Mouse (Mus musculus): ENCODE results near the gene Wdr59. TPM values are rescaled to one million over a fixed set of nuclear protein-coding genes. Genes with fewer than 3 reads are reported as not detected.
"Not testable (repeated sequence)": the region's sequence is repeated elsewhere in the genome, so short reads cannot be mapped to it uniquely, and the experiment has no call there.

The Wdr59 gene
- polyA plus RNA-seq, 1 experiment from 2014 or later = 3.4 TPM

- no peak for ATAC-seq (ENCODE audit: insufficient number of reproducible peaks, insufficient read depth, low FRiP score, low read depth)
- Histone ChIP-seq H3K9me3 (ENCODE audit: control insufficient read depth, low read length) (no peaks in the 10 kb centered on the region), H3K9ac (ENCODE audit: low read length) (no peak overlapping the region), H3K36me3 (ENCODE audit: control insufficient read depth, insufficient read depth, low read length) (no peaks in the 10 kb centered on the region), H3K4me1 (ENCODE audit: control insufficient read depth in 2 of 2, insufficient read depth in 2 of 2, low read length in 2 of 2) (peaks cover 23 to 33% of the 10 kb centered on the region in 2 experiments), H3K27ac (replicated peaks in 1 of 2; ENCODE audit: control insufficient read depth in 1 of 2, insufficient read depth in 1 of 2, low read depth in 2 of 2, low read length in 2 of 2) (no peak overlapping the region), H3K27me3 (ENCODE audit: control insufficient read depth, insufficient read depth, low read length) (no peaks in the 10 kb centered on the region), H3K4me3 (ENCODE audit: control insufficient read depth in 1 of 2, insufficient read depth in 1 of 2, low read depth in 1 of 2, low read length in 2 of 2) (no peak overlapping the region), H3K4me2 (ENCODE audit: low read length) (no peak overlapping the region)
- 59% methylated on average over 7 of the region's 7 CpGs for WGBS
These were observed 9.0 kb downstream of the Wdr59 start for GRCm38 (mm10) chr8:111512941-111513340.

GRCm38 (mm10) chr8:111510401-111510800, 11.5 kb downstream of the Wdr59 start:
- Histone ChIP-seq H3K36me3 (ENCODE audit: control insufficient read depth, insufficient read depth, low read length) (no peaks in the 10 kb centered on the region), H3K27me3 (ENCODE audit: control insufficient read depth, insufficient read depth, low read length) (no peaks in the 10 kb centered on the region), H3K4me3 (ENCODE audit: control insufficient read depth in 1 of 2, insufficient read depth in 1 of 2, low read depth in 1 of 2, low read length in 2 of 2) (no peak overlapping the region), H3K9me3 (ENCODE audit: control insufficient read depth, low read length) (no peaks in the 10 kb centered on the region), H3K9ac (ENCODE audit: low read length) (0 out of 2 replicates have a peak overlapping the region, but pooled peaks have one; percentile 13), H3K27ac (replicated peaks in 1 of 2; ENCODE audit: control insufficient read depth in 1 of 2, insufficient read depth in 1 of 2, low read depth in 2 of 2, low read length in 2 of 2) (peak overlapping the region; percentile 59 to 68), H3K4me1 (ENCODE audit: control insufficient read depth in 2 of 2, insufficient read depth in 2 of 2, low read length in 2 of 2) (peaks cover 23 to 30% of the 10 kb centered on the region in 2 experiments), H3K4me2 (ENCODE audit: low read length) (peak overlapping the region; percentile 26; the same call in 1 of the 2 replicates)
- ATAC-seq (ENCODE audit: insufficient number of reproducible peaks, insufficient read depth, low FRiP score, low read depth) = peak; percentile 81
- WGBS = 7% methylated on average over 4 of the region's 4 CpGs

GRCm38 (mm10) chr8:111509278-111509677, 12.6 kb downstream of the Wdr59 start:
- WGBS = 40% methylated on average over 11 of the region's 11 CpGs
- peak overlapping the region; percentile 9 to 59; a peak in 3 of 4 replicates for H3K27ac ChIP-seq (replicated peaks in 1 of 2; ENCODE audit: control insufficient read depth in 1 of 2, insufficient read depth in 1 of 2, low read depth in 2 of 2, low read length in 2 of 2)

GRCm38 (mm10) chr8:111508566-111508965, 13.3 kb downstream of the Wdr59 start:
- Histone ChIP-seq H3K4me1 (ENCODE audit: control insufficient read depth in 2 of 2, insufficient read depth in 2 of 2, low read length in 2 of 2) (peaks cover 23 to 30% of the 10 kb centered on the region in 2 experiments), H3K27me3 (ENCODE audit: control insufficient read depth, insufficient read depth, low read length) (no peaks in the 10 kb centered on the region), H3K9me3 (ENCODE audit: control insufficient read depth, low read length) (no peaks in the 10 kb centered on the region), H3K4me2 (ENCODE audit: low read length) (peak overlapping the region; percentile 26; the same call in 1 of the 2 replicates), H3K4me3 (ENCODE audit: control insufficient read depth in 1 of 2, insufficient read depth in 1 of 2, low read depth in 1 of 2, low read length in 2 of 2) (no peak overlapping the region), H3K36me3 (ENCODE audit: control insufficient read depth, insufficient read depth, low read length) (no peaks in the 10 kb centered on the region; the same call in 1 of the 2 replicates), H3K27ac (replicated peaks in 1 of 2; ENCODE audit: control insufficient read depth in 1 of 2, insufficient read depth in 1 of 2, low read depth in 2 of 2, low read length in 2 of 2) (peak overlapping the region; percentile 59 to 68; a peak in 3 of 4 replicates), H3K9ac (ENCODE audit: low read length) (no peak overlapping the region)
- peak; percentile 20; the same call in 1 of the 2 replicates for ATAC-seq (ENCODE audit: insufficient number of reproducible peaks, insufficient read depth, low FRiP score, low read depth)
- 5% methylated on average over 2 of the region's 2 CpGs for WGBS

More at GRCm38 (mm10) chr8:111509278-111509677, 12.6 kb downstream of the Wdr59 start:
- Histone ChIP-seq H3K4me2 (ENCODE audit: low read length) (no peak overlapping the region), H3K9ac (ENCODE audit: low read length) (no peak overlapping the region), H3K9me3 (ENCODE audit: control insufficient read depth, low read length) (no peaks in the 10 kb centered on the region), H3K27me3 (ENCODE audit: control insufficient read depth, insufficient read depth, low read length) (no peaks in the 10 kb centered on the region), H3K36me3 (ENCODE audit: control insufficient read depth, insufficient read depth, low read length) (no peaks in the 10 kb centered on the region), H3K4me3 (ENCODE audit: control insufficient read depth in 1 of 2, insufficient read depth in 1 of 2, low read depth in 1 of 2, low read length in 2 of 2) (no peak overlapping the region), H3K4me1 (ENCODE audit: control insufficient read depth in 2 of 2, insufficient read depth in 2 of 2, low read length in 2 of 2) (peaks cover 23 to 30% of the 10 kb centered on the region in 2 experiments)
- no peak for ATAC-seq (ENCODE audit: insufficient number of reproducible peaks, insufficient read depth, low FRiP score, low read depth)

- 16% methylated on average over 11 of the region's 11 CpGs for WGBS
- Histone ChIP-seq H3K4me2 (ENCODE audit: low read length) (peak overlapping the region; percentile 33), H3K27ac (replicated peaks in 1 of 2; ENCODE audit: control insufficient read depth in 1 of 2, insufficient read depth in 1 of 2, low read depth in 2 of 2, low read length in 2 of 2) (peak overlapping the region in 1 of 2 experiments; percentile 49; a peak in 1 of 4 replicates), H3K4me3 (ENCODE audit: control insufficient read depth in 1 of 2, insufficient read depth in 1 of 2, low read depth in 1 of 2, low read length in 2 of 2) (no peak overlapping the region), H3K9ac (ENCODE audit: low read length) (peak overlapping the region; percentile 19; the same call in 1 of the 2 replicates), H3K9me3 (ENCODE audit: control insufficient read depth, low read length) (no peaks in the 10 kb centered on the region), H3K36me3 (ENCODE audit: control insufficient read depth, insufficient read depth, low read length) (peaks cover 25% of the 10 kb centered on the region), H3K27me3 (ENCODE audit: control insufficient read depth, insufficient read depth, low read length) (no peaks in the 10 kb centered on the region), H3K4me1 (ENCODE audit: control insufficient read depth in 2 of 2, insufficient read depth in 2 of 2, low read length in 2 of 2) (peaks cover 9 to 15% of the 10 kb centered on the region in 2 experiments)
- ATAC-seq (ENCODE audit: insufficient number of reproducible peaks, insufficient read depth, low FRiP score, low read depth) = no peak; the same call in 1 of the 2 replicates
These were observed 20.0 kb downstream of the Wdr59 start for GRCm38 (mm10) chr8:111501724-111502464.

GRCm38 (mm10) chr8:111498249-111498648, 23.6 kb downstream of the Wdr59 start:
- WGBS = 68% methylated on average over 4 of the region's 6 CpGs
- not testable (repeated sequence) for H3K4me3 ChIP-seq (ENCODE audit: control insufficient read depth in 1 of 2, insufficient read depth in 1 of 2, low read depth in 1 of 2, low read length in 2 of 2)

GRCm38 (mm10) chr8:111496326-111496725, 25.6 kb downstream of the Wdr59 start:
- ATAC-seq (ENCODE audit: insufficient number of reproducible peaks, insufficient read depth, low FRiP score, low read depth) = no peak
- Histone ChIP-seq H3K27me3 (ENCODE audit: control insufficient read depth, insufficient read depth, low read length) (no peaks in the 10 kb centered on the region), H3K4me2 (ENCODE audit: low read length) (no peak overlapping the region), H3K4me3 (ENCODE audit: control insufficient read depth in 1 of 2, insufficient read depth in 1 of 2, low read depth in 1 of 2, low read length in 2 of 2) (no peak overlapping the region), H3K4me1 (ENCODE audit: control insufficient read depth in 2 of 2, insufficient read depth in 2 of 2, low read length in 2 of 2) (no peaks in the 10 kb centered on the region; a peak in 1 of 4 replicates), H3K9me3 (ENCODE audit: control insufficient read depth, low read length) (no peaks in the 10 kb centered on the region), H3K9ac (ENCODE audit: low read length) (no peak overlapping the region), H3K36me3 (ENCODE audit: control insufficient read depth, insufficient read depth, low read length) (peaks cover 59% of the 10 kb centered on the region), H3K27ac (replicated peaks in 1 of 2; ENCODE audit: control insufficient read depth in 1 of 2, insufficient read depth in 1 of 2, low read depth in 2 of 2, low read length in 2 of 2) (no peak overlapping the region)
- WGBS = 68% methylated on average over 7 of the region's 7 CpGs

More at GRCm38 (mm10) chr8:111498249-111498648, 23.6 kb downstream of the Wdr59 start:
- H3K4me2 ChIP-seq (ENCODE audit: low read length); H3K9ac ChIP-seq (ENCODE audit: low read length); H3K9me3 ChIP-seq (ENCODE audit: control insufficient read depth, low read length); H3K27ac ChIP-seq (replicated peaks in 1 of 2; ENCODE audit: control insufficient read depth in 1 of 2, insufficient read depth in 1 of 2, low read depth in 2 of 2, low read length in 2 of 2); ATAC-seq (ENCODE audit: insufficient number of reproducible peaks, insufficient read depth, low FRiP score, low read depth); H3K27me3 ChIP-seq (ENCODE audit: control insufficient read depth, insufficient read depth, low read length): not testable (repeated sequence)
- Histone ChIP-seq H3K4me1 (ENCODE audit: control insufficient read depth in 2 of 2, insufficient read depth in 2 of 2, low read length in 2 of 2) (peaks cover 9 to 15% of the 10 kb centered on the region in 2 experiments), H3K36me3 (ENCODE audit: control insufficient read depth, insufficient read depth, low read length) (peaks cover 53% of the 10 kb centered on the region)
